Mouse (Mus musculus): ENCODE measurements around the gene Flnc.
A peak's percentile ranks its signal among the peaks of the same experiment; 100 is the strongest.

DNA sequence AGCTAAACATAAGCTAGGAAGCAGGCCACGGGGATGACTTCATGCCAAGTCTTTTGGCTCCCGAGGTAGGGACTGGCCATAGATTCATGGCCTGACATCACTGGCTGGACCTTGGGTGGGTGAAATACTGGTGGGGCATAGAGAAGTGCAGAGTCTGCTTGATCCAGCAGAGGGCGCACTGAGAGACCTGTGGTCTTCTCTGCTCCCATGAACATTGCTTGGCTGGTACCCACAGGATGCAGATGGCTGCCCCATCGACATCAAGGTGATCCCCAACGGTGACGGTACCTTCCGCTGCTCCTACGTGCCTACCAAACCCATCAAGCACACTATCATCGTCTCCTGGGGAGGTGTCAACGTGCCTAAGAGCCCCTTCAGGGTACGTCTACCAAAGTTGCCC is 11.7 kb downstream of the Flnc start:
- TF ChIP-seq CTCF (IDR thresholded peaks at IDR 0.05; ENCODE audit: extremely low read depth, insufficient read length, insufficient replicate concordance, low read depth, low read length) (peak; percentile 69; the same call in 1 of the 2 replicates), POLR2A (IDR thresholded peaks at IDR 0.05; ENCODE audit: low read depth, low read length) (no peak)

All from small intestine, adult 2 months (tissue).